Mouse (Mus musculus) adrenal gland, adult 18-20 months (tissue): Measurements from ENCODE around the gene Ttc41. TPM values are rescaled to one million over a fixed set of nuclear protein-coding genes. Genes with fewer than 3 reads are reported as not detected.
"Not testable (repeated sequence)": the region's sequence is repeated elsewhere in the genome, so short reads cannot be mapped to it uniquely, and the experiment has no call there.

Experiments used
- DNase-seq, 2 experiments: peaks; one replicate each; pipeline ENCODE4 v3.0.0; 2021 to 2022; ENCODE audit warnings: low spot score in 2 of 2
- long read RNA-seq, 2 experiments: library from polyadenylated mRNA; stranded (forward); transcript quantifications; one replicate each; pipeline ENCODE4 v2.0.0; 2021
- total RNA-seq, 2 experiments: library from RNA; stranded (reverse); gene quantifications; 1 replicate in 1 of 2; 2 replicates in 1 of 2; pipeline ENCODE4 v1.2.3; 2021

The Ttc41 gene
- total RNA-seq = 1 to 10 TPM; 2.3 to 3.1 TPM
- long read RNA-seq, experiment 1 = 0 reads
- long read RNA-seq, experiment 2, full-length matches to known transcripts = 1 of 2 reads
- long read RNA-seq, experiment 2, partial matches to known transcripts = 0 of 2 reads
- long read RNA-seq, experiment 2, other reads (novel, unspliced or antisense) = 1 of 2 reads

DNA sequence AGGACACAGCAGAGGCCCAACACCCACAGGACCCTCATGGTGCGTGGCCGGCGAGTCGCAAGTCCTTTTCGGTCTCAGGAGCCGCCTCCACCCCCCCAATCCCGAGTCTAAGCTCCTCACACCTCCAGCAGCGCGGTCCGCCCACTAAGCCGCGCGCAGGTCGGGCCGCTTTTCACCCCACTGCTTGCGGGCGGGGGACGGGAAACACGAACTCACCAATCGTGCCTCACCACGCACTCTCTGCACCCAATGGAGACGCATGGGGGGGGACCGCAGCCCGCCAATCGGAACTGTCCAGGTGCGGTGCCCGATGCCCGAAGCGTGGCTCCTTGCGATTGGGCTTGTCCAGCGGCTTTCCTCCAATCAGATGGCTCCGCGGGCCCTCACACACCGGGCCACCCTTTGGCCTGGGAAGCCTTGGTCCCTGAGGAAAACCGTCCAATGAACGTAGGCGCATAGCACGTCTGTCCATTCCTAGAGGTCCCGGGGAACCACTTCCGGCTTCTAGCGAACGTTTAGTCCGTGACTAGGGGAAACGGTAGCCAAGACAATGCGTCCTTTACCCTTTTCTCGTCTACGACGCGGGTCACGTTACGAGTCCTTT lies at the start of gene Ttc41, which contains the start of gene Hsp90b1:
Ttc41 (plus strand) TSS at position 494 of the 604 bp plus-strand sequence.
Hsp90b1 (minus strand) TSS at position 192 of the 604 bp plus-strand sequence.
- DNase-seq = peak; percentile 93 to 97

DNA sequence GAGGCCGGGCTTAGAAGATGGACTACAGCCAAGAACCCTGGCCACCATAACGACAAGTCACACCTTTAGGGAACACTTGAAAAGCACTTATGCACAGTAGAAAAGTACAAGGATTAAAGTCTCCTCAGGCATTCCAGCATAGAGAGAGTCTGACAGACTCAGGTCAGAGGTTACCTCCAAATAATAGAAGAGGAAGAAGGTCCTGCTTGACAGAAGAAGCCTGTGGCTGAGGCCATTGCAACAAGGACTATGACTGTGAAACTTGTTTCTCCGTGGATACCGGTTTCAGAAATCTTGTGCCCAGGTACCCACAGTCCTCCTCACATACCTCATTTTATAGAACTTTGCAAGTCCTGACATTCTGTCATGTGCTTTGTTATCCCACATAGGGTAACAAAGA lies 35.1 kb upstream of the Ttc41 start:
- DNase-seq = not testable (repeated sequence)

- DNase-seq = not testable (repeated sequence)
Observed at GRCm38 (mm10) chr10:86684797-86685178, 20.8 kb upstream of the Ttc41 start.

GRCm38 (mm10) chr10:86685179-86686016 lies 20.2 kb upstream of the Ttc41 start:
- peak; percentile 76 to 78 for DNase-seq

GRCm38 (mm10) chr10:86686017-86686360 lies 19.6 kb upstream of the Ttc41 start:
- not testable (repeated sequence) for DNase-seq

- DNase-seq = no peak
Observed at GRCm38 (mm10) chr10:86700251-86700650, 5.4 kb upstream of the Ttc41 start.

DNA sequence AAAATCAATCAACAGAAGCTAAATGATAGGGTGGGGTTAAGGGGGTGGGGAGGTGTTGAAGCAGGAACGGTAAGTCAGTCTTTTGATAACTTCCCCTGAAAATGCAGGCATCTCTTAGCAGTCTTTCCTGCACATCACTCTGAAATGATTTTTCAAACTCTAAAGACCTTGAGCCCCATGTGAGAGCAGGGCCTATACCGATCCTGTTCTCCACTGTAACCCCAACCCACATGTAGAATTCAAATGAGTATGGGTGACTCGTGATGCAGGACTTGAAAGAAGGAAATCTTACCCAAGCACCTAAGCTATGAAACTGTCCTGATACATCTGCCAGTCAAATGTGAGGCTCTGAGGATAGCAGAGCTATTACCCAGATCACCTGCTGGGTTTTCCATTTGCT lies 4.6 kb upstream of the Ttc41 start:
- DNase-seq = no peak

GRCm38 (mm10) chr10:86702312-86702920 lies 3.2 kb upstream of the Ttc41 start:
- no peak for DNase-seq

DNA sequence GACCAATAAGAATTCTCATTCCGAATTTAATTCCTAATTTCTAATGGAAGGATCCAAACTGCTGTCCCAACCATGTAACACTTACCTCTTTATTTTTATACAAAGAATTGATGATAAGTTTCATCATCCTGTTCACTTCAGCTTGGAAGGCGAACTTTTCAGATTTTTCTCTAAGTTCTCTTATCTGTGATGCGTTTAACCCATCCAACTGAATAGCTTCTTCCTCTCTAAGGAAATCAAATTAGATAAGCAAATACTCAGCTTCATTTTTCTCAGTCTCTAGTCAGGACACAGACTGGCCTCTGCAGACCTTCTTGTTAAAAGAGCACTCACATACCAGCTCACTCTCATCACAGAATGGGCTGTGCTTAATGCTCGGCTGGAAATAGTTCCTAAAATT lies 2.2 kb upstream of the Ttc41 start:
- no peak for DNase-seq

DNA sequence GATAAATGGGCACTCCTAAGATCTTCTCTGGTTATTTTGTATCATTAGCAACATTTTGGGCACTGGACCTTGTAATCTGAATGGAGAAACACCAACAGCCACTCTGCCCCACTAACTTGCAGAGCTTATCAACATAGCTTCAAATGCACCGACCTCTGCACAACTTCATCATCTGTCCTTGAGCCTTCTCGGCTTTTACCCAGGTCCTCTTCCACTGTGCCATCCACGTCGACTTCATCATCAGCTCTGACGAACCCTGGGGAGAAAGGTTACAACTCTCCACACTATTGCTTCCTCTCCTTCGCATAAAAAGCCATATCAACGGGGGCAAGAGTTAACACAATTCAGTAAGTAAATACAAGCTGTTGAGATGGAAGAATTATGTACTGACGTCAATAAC lies 1.5 kb upstream of the Ttc41 start:
- DNase-seq = peak in 1 of 2 experiments; percentile 23

DNA sequence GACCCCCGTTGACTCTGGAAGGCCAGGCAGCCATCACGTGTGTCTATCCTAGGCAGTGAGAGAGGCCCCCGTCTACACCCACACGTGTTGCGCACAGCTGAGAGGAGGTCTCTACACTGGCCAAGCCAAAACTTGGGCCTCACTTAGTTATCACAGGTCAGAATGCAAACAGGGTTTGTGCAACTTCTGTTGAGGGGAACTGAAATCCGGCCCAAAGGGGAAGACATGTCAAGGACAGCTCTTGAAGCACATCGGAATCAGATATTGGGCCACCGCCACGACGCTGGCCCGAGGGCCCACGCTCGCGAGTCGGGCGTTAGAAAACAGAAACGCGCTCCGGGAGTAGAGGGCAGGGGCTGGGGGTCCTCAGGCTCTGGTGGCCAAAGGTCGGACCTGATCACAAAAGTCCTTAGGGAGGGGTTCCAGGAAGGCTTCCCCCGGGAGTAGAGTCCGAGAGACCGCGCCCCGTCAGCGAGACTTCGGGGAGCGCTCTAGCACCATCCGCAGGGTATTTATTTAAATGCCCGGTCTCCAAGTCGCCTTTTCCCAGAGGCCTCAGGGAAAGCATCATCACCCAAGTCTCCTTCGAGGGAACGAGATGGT lies 921 bp upstream of the Ttc41 start:
- peak; percentile 44 to 47 for DNase-seq

- DNase-seq = peak; percentile 71 to 75
Observed at GRCm38 (mm10) chr10:86705922-86706752, 526 bp downstream of the Ttc41 start.

GRCm38 (mm10) chr10:86707134-86707533 lies 1.5 kb downstream of the Ttc41 start:
- no peak for DNase-seq

DNA sequence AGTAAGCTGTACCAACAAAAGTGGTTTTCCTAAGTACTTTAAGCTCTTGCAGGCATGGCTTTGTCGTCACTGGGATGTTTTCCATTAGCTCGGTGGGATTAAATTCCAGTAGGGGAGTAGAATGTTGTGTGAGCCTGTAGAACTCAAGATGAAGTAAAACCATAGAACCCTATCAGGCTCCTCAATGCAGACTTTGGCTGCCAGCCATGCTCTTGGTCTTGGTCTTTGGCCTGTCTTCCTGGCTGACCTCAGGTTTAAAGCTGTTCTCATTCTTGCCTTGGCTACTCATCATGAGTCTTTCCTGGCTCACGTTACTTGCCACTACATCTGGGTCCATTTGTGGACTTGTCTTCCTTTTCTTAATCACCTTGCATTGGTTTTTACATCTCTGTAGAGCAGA lies 6.5 kb downstream of the Ttc41 start:
- DNase-seq = no peak

- no peak for DNase-seq
Observed at GRCm38 (mm10) chr10:86727548-86727980, 22.0 kb downstream of the Ttc41 start.

- DNase-seq = no peak
Observed at GRCm38 (mm10) chr10:86728176-86728575, 22.6 kb downstream of the Ttc41 start.

DNA sequence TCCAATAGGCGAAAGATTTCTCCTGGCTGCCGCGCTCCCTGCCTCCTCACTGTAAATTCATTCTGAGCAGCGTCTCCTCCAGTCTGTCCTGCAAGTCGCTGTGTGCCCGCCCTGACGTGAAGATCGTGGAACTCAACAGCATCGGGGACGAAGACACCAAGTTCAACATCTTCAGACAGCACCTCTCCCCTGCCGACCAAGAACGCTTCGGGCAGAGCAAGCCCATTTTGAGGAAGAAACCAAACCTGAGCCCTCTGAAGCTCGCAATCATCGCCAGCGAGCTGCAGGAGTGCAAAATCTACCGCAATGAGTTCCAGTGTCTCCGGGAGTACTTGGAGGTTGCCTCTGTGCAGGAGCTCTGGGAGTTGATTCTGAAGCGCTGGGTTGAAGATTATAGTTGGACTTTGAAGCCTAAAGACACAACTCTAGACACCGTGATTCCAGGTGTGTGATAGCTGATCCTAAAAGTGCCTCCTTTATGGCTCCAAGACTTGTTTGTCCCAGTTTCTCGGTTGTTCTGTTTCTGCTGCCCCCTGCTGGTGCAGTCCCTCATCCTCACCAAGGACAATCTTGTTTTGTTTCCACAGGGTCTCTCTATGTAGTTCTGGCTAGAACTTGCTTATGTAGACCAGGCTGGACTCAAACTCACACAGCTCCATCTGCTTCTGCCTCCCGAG lies 25.4 kb downstream of the Ttc41 start:
- DNase-seq = peak; percentile 79 to 88

DNA sequence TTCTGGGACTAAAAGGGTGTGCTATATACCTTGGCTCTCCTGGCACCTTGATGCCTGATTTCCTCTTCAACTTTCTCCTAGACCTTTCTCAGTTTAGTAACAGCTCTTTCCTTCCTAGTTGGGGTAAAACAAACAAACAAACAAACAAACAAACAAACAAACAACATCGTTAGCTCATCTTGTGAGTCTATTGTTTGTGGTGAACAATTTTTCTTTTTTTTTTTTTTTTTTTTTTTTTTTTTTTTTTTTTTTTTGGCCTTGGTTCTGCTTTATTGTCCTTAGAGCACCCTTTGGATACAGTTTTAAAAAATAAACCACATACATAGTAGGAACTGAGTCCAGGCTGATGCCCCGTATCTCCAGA lies 25.9 kb downstream of the Ttc41 start:
- no peak for DNase-seq

- no peak for DNase-seq
Observed at GRCm38 (mm10) chr10:86735036-86735435, 29.4 kb downstream of the Ttc41 start.

GRCm38 (mm10) chr10:86742918-86743317 lies 37.3 kb downstream of the Ttc41 start:
- no peak for DNase-seq
